Mouse (Mus musculus): ENCODE measurements around the gene Trim27. TPM values are rescaled to one million over a fixed set of nuclear protein-coding genes. Genes with fewer than 3 reads are reported as not detected.

Trim27 gene
- polyA plus RNA-seq, 1 experiment from 2014 or later = 121 TPM

GRCm38 (mm10) chr13:21176733-21177132, 2.5 kb upstream of the Trim27 start:
- no peak overlapping the region for H3K4me2 ChIP-seq
- peaks cover 26% of the 10 kb centered on the region for H3K4me1 ChIP-seq
- H3K4me3 ChIP-seq = no peak overlapping the region
- peaks cover 2% of the 10 kb centered on the region; the same call in 1 of the 2 replicates for H3K36me3 ChIP-seq
- H3K27ac ChIP-seq = no peak overlapping the region
- WGBS = 75% methylated on average over 11 of the region's 11 CpGs
- no peak overlapping the region for H3K9ac ChIP-seq
- ATAC-seq (ENCODE audit: insufficient number of reproducible peaks, low FRiP score, low TSS enrichment, low read depth) = no peak
- H3K9me3 ChIP-seq = no peaks in the 10 kb centered on the region
- no peaks in the 10 kb centered on the region for H3K27me3 ChIP-seq

- Histone ChIP-seq H3K27me3 (no peaks in the 10 kb centered on the region), H3K4me1 (peaks cover 30% of the 10 kb centered on the region), H3K36me3 (peaks cover 10% of the 10 kb centered on the region), H3K4me3 (no peak overlapping the region), H3K9me3 (no peaks in the 10 kb centered on the region), H3K9ac (no peak overlapping the region), H3K4me2 (no peak overlapping the region), H3K27ac (no peak overlapping the region)
- no peak for ATAC-seq (ENCODE audit: insufficient number of reproducible peaks, low FRiP score, low TSS enrichment, low read depth)
- WGBS = 52% methylated on average over 5 of the region's 5 CpGs
These were observed 1.6 kb upstream of the Trim27 start for GRCm38 (mm10) chr13:21177657-21178056.

DNA sequence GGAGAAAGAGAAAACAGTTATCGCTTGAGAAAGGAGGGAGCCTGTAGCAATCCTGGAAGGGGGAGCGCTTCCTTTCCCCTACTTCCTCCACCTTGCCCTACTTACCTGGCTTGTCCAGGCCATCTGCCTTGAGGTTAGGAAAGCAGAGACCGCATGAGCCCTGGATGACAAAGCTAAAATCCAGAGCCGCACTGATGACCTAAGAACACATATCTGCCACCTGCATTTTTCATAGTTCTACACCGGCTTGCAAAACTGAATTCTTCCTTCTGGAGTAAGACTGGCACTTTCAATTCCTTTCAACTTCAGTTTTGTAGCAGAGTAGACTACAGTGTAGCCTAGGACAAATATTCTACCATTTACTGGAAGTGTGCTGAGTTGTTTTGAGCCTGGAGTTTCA, 881 bp upstream of the Trim27 start:
- no peaks in the 10 kb centered on the region for H3K27me3 ChIP-seq
- ATAC-seq (ENCODE audit: insufficient number of reproducible peaks, low FRiP score, low TSS enrichment, low read depth) = no peak
- peak overlapping the region; percentile 91; the same call in 1 of the 2 replicates for H3K4me3 ChIP-seq
- H3K9me3 ChIP-seq = no peaks in the 10 kb centered on the region
- H3K4me2 ChIP-seq = no peak overlapping the region
- 78% methylated on average over 5 of the region's 5 CpGs for WGBS
- H3K27ac ChIP-seq = no peak overlapping the region
- no peak overlapping the region for H3K9ac ChIP-seq
- H3K36me3 ChIP-seq = peaks cover 17% of the 10 kb centered on the region
- H3K4me1 ChIP-seq = peaks cover 28% of the 10 kb centered on the region

DNA sequence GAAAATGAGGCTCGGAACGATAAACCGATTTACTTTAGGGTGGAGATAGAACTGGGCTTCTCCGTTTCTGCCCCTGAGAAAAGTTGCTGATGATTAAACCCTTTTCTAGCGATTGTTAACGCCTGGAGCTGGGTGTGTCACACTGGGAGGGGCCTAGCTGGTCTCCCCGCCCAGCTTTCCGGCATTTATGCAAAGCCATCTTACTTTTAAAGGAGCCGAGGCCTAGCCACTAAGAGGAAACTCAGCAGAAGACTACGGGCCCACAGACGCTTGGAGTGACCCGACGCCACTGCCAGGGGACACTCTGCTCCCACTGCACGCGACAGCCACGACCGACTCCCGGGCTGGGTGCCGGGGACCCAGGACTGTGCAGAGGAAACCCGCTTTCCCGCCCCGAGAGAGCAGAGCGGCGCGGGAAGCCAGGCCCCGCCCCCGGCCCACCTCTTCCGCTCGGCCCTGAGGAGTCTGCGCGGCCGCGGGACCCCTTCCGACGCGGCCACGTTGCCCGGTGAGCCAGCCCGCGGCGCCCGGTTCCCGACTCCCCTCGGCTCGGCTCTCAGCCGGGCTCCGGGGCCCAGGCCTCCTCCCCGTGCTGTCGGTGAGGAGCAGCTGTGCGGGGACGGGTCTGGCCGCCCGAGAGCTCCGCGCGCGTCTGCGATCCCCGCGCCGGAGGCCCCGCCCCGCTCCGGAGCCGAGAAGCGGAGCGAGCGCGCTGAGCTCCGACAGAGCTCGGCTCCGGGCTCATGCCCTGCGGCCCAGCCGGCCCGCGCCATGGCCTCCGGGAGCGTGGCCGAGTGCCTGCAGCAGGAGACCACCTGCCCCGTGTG, 692 bp downstream of the Trim27 start:
- Histone ChIP-seq H3K27me3 (no peaks in the 10 kb centered on the region), H3K4me3 (peak overlapping the region; percentile 91), H3K9ac (peak overlapping the region; percentile 94), H3K36me3 (peaks cover 30% of the 10 kb centered on the region), H3K27ac (peak overlapping the region; percentile 97), H3K4me1 (peaks cover 26% of the 10 kb centered on the region), H3K9me3 (no peaks in the 10 kb centered on the region), H3K4me2 (peak overlapping the region; percentile 68)
- WGBS = under 1% methylated on average over 72 of the region's 80 CpGs
- peak; percentile 93 for ATAC-seq (ENCODE audit: insufficient number of reproducible peaks, low FRiP score, low TSS enrichment, low read depth)

GRCm38 (mm10) chr13:21180551-21181530, 1.6 kb downstream of the Trim27 start:
- Histone ChIP-seq H3K27me3 (no peaks in the 10 kb centered on the region), H3K27ac (peak overlapping the region; percentile 97), H3K4me1 (peaks cover 26% of the 10 kb centered on the region), H3K4me2 (peak overlapping the region; percentile 68), H3K9ac (peak overlapping the region; percentile 94), H3K4me3 (peak overlapping the region; percentile 91), H3K36me3 (peaks cover 39% of the 10 kb centered on the region), H3K9me3 (no peaks in the 10 kb centered on the region)
- WGBS = under 1% methylated on average over 71 of the region's 71 CpGs
- ATAC-seq (ENCODE audit: insufficient number of reproducible peaks, low FRiP score, low TSS enrichment, low read depth) = 0 out of 2 replicates have a peak, but pooled peaks have one; percentile 7

DNA sequence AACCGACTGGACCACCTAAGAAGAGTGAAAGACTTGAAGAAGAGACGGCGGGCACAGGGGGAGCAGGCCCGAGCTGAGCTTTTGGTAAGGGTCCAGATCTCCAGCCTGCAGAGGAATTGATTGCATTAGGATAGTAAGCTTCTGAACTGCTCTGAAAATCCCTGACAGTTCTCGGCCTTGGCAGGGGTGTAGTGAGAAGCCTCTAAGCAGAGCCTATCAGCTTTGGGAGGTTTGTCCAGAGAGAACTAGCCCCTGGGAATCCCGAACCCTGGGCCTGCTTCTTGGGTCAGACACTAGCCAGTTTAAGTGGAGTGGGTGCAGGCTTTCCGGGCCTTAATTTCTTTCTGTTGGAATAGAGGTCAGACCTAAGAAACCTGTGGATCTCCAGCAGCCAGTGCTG, 2.8 kb downstream of the Trim27 start:
- peak overlapping the region; percentile 33; the same call in 1 of the 2 replicates for H3K9ac ChIP-seq
- H3K4me3 ChIP-seq = peak overlapping the region; percentile 91
- H3K9me3 ChIP-seq = no peaks in the 10 kb centered on the region
- H3K4me1 ChIP-seq = peaks cover 26% of the 10 kb centered on the region
- 0 out of 2 replicates have a peak overlapping the region, but pooled peaks have one; percentile 22 for H3K27ac ChIP-seq
- H3K36me3 ChIP-seq = peaks cover 51% of the 10 kb centered on the region
- ATAC-seq (ENCODE audit: insufficient number of reproducible peaks, low FRiP score, low TSS enrichment, low read depth) = no peak
- H3K4me2 ChIP-seq = peak overlapping the region; percentile 68
- H3K27me3 ChIP-seq = no peaks in the 10 kb centered on the region
- WGBS = 65% methylated on average over 7 of the region's 7 CpGs

DNA sequence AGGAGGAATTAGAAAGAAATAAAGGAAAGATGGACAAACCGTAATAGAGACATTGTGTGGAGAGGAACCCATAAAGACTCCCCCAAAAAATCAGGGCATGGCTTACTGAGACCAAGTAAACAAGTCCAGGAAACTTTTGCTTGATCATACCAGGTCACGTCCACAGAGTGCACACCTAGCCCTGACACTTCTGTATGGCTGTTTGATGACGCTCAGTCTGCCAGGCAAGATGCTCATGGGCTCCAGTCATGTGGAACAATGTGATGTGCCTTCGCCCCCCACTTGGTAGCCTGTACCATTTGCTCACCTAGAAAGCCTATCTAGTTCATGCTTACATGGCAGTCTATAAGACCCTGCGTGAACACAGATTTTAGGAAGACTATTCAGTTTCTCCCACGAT, 3.8 kb downstream of the Trim27 start:
- no peak overlapping the region for H3K9ac ChIP-seq
- no peak overlapping the region for H3K27ac ChIP-seq
- peaks cover 26% of the 10 kb centered on the region for H3K4me1 ChIP-seq
- no peak overlapping the region for H3K4me2 ChIP-seq
- 94% methylated on average over 6 of the region's 6 CpGs for WGBS
- H3K9me3 ChIP-seq = no peaks in the 10 kb centered on the region
- peaks cover 61% of the 10 kb centered on the region for H3K36me3 ChIP-seq
- ATAC-seq (ENCODE audit: insufficient number of reproducible peaks, low FRiP score, low TSS enrichment, low read depth) = no peak
- H3K27me3 ChIP-seq = no peaks in the 10 kb centered on the region
- H3K4me3 ChIP-seq = no peak overlapping the region

DNA sequence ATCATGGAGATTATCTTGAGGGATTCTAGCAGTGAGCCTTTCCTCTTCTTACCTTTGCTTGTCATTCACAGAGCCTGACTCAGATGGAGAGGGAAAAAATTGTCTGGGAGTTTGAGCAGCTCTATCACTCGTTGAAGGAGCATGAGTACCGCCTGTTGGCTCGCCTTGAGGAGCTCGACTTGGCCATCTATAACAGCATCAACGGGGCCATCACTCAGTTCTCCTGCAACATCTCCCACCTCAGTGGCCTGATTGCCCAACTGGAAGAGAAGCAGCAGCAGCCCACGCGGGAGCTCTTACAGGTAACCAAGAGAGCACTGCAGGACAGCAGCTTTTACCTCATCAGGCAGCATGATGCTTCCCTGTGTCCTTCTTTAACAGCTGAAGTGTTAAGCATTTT, 4.4 kb downstream of the Trim27 start:
- no peak overlapping the region for H3K4me3 ChIP-seq
- H3K4me2 ChIP-seq = no peak overlapping the region
- H3K36me3 ChIP-seq = peaks cover 67% of the 10 kb centered on the region
- 91% methylated on average over 7 of the region's 7 CpGs for WGBS
- H3K9ac ChIP-seq = no peak overlapping the region
- H3K27ac ChIP-seq = no peak overlapping the region
- ATAC-seq (ENCODE audit: insufficient number of reproducible peaks, low FRiP score, low TSS enrichment, low read depth) = no peak
- peaks cover 24% of the 10 kb centered on the region for H3K4me1 ChIP-seq
- H3K27me3 ChIP-seq = no peaks in the 10 kb centered on the region
- no peaks in the 10 kb centered on the region for H3K9me3 ChIP-seq

GRCm38 (mm10) chr13:21185521-21185920, 6.3 kb downstream of the Trim27 start:
- Histone ChIP-seq H3K27me3 (no peaks in the 10 kb centered on the region), H3K4me1 (peaks cover 17% of the 10 kb centered on the region), H3K9ac (no peak overlapping the region), H3K4me2 (no peak overlapping the region), H3K9me3 (no peaks in the 10 kb centered on the region), H3K36me3 (peaks cover 86% of the 10 kb centered on the region), H3K4me3 (no peak overlapping the region), H3K27ac (no peak overlapping the region)
- ATAC-seq (ENCODE audit: insufficient number of reproducible peaks, low FRiP score, low TSS enrichment, low read depth) = no peak
- WGBS = 86% methylated on average over 4 of the region's 4 CpGs

GRCm38 (mm10) chr13:21195406-21196228, 16.4 kb downstream of the Trim27 start:
- 83% methylated on average over 10 of the region's 10 CpGs for WGBS
- H3K9me3 ChIP-seq = no peaks in the 10 kb centered on the region
- ATAC-seq (ENCODE audit: insufficient number of reproducible peaks, low FRiP score, low TSS enrichment, low read depth) = no peak
- H3K36me3 ChIP-seq = peaks cover 36% of the 10 kb centered on the region
- H3K4me3 ChIP-seq = no peak overlapping the region
- H3K9ac ChIP-seq = no peak overlapping the region
- no peak overlapping the region for H3K4me2 ChIP-seq
- H3K4me1 ChIP-seq = no peaks in the 10 kb centered on the region
- no peaks in the 10 kb centered on the region for H3K27me3 ChIP-seq
- no peak overlapping the region for H3K27ac ChIP-seq

DNA sequence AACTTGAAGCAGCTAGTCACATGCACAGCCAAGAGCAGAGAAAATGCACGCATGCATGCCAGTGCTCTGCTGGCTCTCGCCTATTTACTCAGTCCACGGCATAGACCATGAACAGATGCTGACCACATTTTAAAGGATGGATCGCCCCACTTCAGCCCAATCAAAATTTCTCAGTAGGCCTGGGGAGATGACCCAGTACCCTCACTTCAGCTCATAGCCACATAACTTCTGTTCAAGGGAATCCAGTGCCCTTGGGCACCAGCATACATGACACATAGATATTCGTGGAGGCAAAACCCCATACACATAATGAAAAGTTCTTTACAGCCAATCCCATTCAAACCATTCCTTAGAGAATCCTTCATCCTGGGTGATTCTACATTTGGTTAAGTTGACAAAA, 18.5 kb downstream of the Trim27 start:
- Histone ChIP-seq H3K27ac (no peak overlapping the region), H3K4me2 (no peak overlapping the region), H3K4me1 (no peaks in the 10 kb centered on the region), H3K36me3 (peaks cover 17% of the 10 kb centered on the region), H3K9ac (no peak overlapping the region), H3K27me3 (no peaks in the 10 kb centered on the region), H3K9me3 (no peaks in the 10 kb centered on the region), H3K4me3 (no peak overlapping the region)
- no peak for ATAC-seq (ENCODE audit: insufficient number of reproducible peaks, low FRiP score, low TSS enrichment, low read depth)
- WGBS = 63% methylated on average over 5 of the region's 5 CpGs
